Mouse (Mus musculus) hindlimb bud, embryonic 11.5 days (tissue): ENCODE results near the gene Egr4.

Source experiments
- DNase-seq: peaks from one replicate; pipeline ENCODE4 v3.0.0-alpha.2; 2012; ENCODE audit warnings: low read depth, low spot score; ENCODE audit errors: extremely low spot score

The Egr4 gene

DNA sequence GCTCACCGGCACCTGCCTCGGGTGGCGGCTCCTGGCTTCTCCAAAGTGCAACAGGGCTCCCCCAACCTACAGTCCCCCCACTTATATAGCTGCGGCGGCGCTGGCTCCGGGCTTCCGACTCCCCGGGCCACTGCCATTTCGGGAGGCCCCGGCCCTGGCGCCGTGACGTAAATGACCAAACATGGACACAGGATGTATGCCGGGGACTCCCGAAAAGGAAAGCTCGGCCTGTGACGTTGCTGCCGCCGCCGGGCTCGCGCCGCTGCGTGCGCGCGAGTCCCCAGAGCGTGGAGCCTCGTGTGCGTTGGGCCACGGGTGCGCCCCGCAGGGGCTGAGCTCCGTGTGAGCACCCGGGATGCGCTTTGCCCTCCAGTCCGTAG is at the start of gene Egr4:
TSS of gene Egr4 (minus strand) at position 59 of the 380 bp plus-strand sequence.
- DNase-seq, result no peak

DNA sequence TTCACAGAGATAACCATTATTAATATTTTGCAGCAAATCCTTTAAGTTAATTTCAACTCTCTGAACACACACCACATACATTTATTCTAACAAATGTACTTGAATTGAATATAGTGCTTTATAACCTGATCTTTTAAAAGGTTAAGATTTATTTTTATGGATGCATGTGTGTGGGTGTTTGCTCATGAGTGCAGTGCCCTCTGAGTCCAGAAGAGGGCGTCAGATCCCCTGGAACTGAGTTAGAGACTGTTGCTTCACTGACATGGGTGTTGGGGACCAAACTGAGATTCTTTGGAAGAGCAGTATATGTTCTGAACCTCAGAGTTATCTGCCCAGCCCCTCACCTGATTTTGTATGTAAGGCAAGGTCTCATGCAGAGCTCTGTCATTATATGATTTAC is 49.0 kb upstream of the Egr4 start:
- DNase-seq, result no peak

DNA sequence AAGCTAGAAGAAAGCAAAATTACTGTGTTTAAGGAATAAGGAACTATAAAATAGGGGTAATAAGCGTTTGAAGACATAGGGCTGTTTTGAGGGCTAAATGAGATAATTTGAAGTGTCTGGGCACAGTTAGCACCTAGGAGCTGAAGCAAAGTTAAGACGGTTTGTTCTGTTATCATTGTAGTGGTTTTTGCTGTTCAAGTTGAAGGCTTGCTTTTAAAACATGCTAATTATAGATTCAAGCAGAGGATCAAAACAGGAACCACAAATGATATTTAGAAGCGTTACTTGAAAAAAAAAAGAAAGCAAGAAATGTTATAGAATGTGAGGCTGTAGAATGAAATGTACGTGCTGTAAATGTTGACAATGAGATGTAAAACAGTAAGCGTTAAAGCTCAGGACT is 34.3 kb upstream of the Egr4 start:
- DNase-seq, result no peak

DNA sequence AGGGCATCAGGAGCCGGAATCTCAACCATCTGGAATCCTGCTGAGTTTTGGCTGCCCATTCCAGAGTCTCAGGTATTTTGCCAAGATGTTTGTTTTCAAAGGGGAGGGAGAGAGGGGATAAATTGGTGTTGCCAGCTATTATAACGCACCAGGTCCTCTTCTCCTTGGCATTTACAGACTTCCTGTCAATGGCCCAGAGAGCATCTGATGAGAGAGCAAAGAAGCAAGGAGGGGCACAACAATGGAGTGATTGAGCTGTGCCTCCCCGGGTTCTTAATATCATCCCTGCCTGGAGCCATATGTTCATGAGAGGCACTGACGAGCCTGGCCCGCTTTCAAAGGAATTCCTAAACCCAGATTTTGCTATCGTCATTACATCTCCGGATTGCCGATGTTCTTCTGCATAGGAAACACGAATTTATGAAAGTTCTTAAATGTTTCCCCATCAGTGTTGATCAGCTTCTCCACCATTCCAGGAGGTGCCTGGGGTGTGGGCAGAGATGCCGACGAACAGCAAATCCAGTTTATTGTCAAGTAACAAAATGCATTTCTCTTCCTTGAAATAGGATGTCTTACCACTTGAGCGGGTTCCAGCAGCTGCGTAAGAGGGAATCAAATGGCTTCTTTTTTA is 31.0 kb upstream of the Egr4 start:
- DNase-seq, result no peak

DNA sequence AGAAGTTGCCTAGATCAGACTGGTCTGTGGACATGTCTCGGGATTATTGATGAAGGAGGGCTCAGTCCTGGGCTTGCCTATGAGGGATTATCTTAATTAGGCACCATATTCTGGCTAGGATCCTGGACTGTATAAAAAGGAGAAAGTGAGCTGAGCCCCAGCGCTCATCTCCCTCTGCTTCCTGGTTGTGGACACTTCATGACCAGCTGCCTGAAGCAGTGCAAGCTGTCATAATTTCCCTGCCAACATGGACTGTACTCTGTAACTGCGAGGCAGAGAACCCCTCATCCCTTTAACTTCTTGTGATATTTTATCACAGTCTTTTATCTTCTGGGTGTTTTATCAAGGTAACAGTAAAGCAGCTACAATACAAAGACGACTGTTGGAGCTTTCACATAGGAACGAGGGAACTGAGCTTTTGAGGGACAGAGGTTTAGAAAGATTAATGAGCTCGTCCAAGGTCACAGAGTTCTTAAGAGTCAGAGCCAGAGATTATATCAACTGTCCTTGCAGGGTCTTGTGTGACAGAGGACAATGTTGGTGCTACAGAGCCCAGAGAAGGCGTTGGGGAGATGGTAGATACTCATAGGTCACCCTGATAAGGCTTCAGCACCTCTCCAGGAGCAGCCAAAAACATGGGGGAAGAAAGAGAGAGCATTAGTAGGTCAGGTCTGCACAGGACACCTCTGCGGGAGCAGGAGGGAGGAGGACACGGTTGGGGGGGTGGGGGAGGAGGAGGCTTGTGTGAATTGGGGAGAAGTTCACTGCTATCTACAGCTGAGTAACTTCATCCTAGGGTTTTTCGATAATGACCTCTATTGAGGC is 30.2 kb upstream of the Egr4 start:
- no peak for DNase-seq

DNA sequence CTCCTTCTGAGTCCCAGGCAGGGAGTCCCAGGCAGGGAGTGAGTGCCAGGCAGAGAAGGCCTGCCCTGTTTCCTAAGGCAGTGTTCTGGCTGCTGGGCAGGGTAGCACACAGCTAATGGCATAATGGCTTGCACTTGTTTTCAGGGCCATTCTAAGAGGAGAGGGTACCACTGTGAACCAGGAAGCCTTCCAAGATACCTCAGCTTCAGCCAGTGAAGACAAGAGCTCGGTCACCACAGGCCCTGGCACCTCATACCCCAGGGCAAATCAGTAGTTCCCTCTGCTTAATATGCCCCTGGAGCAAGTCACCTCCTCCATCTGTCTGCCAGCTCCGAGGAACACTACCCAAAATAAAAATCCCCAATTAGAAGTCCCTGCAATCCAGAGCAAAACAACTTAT is 9.4 kb upstream of the Egr4 start:
- DNase-seq, result no peak

DNA sequence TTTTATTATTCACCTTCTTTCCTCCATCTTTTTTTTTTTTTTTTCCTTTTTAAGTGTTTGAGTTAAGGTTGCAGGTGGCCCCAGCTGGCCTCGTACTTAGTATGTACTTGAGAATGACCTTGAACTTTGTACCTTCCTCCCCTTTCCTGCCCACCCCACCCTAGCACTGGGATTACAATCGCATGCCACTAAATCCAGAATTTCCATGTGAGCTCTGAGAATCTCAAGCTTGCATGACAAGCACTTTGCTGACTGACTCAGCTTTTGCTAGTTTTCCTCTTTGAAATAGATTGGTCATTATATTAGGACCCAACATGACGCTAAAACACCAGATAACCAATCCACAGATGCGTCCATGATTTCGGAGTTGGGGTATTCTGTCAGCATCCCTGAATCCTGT is 8.6 kb upstream of the Egr4 start:
- DNase-seq, result no peak

DNA sequence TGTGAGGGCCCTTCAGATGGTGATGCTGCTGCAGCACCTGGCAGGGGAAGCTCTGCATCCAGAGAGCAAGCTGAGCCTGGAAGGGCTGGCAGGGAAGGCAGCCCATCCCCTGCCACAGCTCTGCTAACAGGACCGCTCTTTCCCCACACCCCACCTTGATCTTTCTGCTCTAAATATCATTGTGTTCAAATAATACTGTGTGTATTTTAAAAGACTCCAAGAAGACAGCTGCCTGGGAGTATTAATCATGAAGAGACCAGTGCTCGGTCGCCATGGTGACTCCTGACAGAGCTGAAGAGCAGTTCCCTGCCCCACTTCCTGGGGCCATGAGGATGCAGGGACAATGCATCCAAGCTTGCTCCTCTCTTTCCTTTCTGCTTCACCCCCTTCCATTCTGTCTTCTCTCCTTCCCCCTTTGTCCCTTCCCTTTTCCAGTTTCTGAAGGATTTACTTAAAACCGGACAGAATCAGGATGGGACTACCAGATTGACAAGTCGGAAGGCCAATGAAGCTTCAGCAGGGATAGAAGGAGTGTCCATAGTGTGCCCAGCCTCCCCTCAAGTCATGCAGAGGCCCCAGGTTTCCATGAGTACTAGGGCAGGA is 4.8 kb upstream of the Egr4 start:
- DNase-seq, result no peak

DNA sequence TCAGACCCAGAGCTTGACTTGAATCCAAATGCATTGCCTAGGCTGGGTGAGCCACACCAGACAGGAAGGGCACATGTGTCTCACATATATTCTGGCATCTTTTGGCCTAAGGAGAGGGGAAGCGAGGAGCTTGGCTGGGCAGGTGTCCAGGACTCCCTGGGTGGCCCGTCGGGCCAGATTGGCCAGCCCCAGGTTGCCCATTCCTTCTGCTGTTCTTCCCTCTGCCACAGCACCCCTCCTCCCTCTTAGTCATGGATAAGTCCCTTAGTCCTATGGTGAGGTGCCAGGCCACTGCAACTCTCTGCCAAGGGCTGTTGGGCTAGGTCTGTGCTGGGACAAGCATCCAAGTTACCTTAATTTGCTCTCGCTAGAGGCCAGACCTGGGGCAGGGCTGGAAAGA is 2.6 kb upstream of the Egr4 start:
- no peak for DNase-seq

DNA sequence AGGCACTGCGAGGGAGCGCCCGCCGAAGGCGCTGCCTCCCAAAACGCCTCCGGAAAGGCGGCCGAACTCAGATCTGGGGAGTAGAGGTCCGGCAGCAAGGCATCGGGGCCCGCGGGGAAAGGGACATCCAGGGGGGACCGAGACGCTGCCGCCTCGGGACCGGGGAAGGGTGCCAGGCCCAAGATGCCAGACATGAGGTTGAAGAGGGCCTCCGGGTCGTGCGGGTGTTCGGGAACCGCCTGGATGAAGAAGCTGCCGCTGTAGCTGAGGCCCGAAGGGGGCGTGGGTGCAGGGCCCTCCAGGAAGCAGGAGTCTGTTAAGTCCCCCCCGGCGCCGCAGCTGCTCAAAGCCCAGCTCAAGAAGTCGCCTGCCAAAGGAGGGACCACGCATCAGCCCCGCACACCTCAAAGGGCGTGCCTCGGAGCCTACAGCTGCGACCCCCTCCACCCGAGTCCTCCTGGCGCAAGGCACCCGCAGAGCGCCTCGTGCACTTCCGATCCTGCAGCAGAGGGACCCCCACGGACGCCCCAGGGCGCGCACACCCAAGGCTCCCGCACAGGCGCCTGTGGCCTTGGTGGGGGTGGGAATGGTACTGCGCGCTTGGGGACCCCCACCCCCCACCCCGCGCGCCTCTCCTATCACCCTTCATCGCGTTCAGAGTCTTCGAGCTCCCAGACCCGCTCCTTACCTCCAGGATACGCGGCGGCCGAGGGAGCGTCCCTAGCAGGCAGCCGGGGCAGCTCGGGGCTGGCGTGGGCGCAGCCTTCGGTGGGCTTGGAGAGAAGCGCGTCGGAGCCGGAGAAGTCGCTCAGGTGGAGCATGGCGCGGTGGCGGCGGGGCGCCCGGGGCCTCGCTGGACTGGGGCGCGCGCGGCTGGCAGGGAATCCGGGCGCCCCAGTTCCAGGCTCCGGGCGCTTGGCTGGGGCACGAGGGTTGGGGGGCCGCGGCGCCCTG is 535 bp downstream of the Egr4 start:
- no peak for DNase-seq

DNA sequence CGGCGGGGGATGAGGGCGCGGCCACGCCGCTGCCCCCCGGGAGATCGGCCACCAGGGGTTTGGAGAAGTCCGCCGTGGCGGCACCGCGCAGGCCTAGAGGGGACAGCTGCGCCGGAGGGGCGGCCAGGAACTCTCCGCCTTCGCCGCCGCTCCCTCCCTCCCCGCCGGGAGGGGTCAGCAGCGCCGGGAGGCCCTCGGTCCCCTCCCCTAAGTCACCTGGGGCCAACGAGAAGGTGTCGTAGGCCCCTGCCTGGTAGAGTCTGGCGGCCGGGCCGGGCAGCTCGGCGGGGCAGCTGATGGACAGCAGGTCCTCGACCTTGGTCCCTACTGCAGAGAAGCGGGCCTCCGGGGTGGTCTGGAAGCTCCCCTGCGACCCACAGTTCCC is 1.3 kb downstream of the Egr4 start:
- DNase-seq, result no peak

DNA sequence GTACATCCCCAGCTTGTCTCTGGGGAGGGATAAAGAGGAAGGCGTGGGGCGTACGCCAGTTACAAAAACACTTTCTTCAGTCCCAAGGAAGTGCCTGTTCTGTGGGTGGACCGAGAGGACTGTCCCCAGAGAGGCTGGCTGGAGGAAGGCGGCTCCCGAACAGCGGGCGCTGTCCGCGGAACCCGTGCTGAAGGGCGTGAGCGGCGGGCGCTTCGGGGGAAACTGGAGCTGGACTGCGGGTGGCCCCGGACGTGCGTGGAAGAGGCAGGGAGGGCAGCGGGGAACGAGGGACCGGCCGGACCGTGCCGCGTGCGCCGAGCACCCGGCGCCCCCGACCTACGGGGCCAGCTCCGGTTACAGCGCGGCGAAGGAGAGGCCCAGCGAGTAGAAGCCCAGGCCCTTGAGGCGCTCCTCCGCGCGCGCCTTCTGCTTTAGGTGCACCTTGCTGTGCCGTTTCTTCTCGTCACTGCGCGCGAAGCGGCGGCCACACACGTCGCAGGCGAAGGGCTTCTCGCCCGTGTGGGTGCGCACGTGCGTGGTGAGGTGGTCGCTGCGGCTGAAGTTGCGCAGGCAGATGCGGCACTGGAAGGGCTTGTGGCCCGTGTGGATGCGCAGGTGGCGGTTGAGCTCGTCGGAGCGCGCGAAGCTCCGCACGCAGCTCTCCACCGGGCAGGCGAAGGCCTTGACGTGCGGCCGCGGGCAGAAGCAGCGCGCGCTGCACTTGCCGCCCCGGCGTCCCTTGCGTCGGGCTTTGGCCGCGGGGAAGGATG is 1.9 kb downstream of the Egr4 start:
- DNase-seq, result no peak

DNA sequence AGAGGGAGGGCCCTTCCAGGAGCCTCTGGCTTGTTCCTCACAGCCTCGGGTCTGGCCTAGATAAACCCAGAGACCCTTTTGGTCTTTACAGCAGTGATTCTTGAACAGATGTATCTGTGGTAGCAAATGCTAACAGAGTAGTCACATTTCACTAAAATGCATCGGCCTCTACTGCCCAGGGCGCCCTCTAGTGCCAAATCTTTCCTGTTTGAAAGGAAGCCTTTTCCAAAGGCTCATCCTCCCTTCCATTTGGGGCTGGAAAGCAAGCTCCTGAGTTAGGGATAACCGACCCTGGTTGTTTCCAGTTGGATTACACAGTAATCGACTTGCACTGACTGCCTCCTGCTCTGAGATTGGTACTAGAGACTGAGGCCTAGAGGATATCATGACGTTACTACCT is 2.9 kb downstream of the Egr4 start:
- DNase-seq, result no peak

DNA sequence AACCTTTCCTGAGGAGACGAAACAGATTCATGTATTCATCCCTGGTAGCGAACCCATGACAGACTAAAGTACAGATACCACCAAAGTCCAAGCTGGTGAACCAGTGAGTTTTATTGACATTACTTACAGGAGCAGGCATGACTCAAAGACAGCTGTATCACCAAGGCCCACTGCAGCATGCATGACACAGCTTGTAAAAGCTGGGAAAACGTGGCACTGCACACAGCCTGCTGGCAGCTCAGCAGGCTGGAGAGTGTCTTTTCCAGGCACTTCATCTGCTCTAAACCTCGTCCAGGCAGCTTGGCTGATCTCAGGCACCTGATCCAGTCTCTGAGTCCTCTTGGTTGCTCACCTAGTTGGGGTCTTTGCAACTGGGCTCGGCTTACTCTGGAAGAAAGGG is 4.8 kb downstream of the Egr4 start:
- no peak for DNase-seq

DNA sequence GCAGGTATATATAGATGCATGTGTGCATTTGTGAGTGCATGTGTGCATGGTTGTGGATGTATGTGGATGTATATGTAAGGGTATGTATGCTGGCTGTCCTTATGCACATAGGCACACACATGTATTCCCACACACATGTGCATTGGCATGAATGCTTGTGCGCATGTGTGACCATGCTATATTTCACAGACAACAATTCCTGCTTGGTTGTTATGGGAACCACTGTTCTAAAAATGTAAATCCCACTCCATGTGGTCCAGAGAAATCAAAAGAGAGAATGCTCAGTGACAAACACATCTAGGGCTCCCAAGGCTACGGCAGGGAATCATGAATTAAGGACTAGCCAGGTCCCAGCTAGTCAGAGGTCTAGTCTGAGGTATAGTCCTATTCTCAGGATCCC is 8.5 kb downstream of the Egr4 start:
- DNase-seq, result no peak

DNA sequence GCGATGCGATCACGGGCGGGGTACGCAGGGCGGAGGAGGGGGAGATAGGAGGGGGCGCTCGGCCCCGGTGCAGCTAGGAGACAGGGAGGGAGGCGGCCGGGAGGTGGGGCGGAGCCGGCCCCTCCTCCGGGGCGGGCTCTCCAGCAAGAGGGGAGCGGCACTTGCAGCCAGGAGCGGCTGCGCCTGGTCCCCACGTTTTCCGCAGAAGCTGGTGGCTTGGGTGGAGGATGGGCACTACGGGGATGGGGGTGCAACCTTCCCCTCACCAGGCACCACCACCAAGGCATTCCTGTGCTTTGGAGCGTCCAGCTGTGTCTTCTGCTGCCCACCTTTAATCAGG is 10.5 kb downstream of the Egr4 start, which contains the start of gene Fbxo41:
TSS of gene Fbxo41 (minus strand) at position 84 of the 340 bp plus-strand sequence.
- DNase-seq, result no peak

DNA sequence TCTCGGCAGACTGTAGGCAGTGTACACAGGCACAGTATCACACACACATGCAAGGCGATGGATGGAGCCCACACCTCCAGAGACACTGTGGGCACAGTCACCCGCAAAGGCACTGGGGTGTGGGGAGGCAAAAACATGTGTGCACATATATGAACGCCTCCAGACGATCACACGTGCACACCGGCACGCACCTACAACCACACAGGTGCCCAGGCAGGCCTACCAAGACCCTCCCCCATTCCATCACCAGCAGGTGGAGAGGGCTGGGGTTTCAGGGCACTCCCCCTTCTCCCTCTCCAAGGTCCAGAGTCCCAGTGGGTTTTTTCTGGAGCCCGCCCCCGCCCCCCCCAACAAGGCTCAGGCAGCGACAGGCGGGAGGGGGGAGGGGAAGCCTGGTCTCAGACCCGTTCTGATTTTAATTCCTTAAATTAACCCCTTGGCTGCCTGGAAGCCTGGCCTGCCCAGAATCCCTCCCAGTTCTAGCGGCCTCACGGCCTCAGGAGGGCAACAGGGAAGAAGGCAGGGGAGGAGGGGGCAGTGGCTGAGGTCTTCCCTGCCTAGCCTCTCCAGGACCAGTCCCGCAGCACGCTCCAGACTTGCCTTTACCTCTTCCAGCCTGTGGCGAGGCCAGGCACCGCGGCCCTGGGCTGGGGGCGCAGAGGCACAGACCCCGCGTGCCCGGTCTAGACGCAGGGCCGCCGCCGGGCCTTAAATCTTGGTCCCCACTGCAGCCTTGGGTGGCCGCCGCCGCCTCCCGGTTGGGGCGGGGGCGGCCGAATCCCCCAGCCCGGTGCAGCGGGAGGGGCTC is 11.1 kb downstream of the Egr4 start:
- no peak for DNase-seq

DNA sequence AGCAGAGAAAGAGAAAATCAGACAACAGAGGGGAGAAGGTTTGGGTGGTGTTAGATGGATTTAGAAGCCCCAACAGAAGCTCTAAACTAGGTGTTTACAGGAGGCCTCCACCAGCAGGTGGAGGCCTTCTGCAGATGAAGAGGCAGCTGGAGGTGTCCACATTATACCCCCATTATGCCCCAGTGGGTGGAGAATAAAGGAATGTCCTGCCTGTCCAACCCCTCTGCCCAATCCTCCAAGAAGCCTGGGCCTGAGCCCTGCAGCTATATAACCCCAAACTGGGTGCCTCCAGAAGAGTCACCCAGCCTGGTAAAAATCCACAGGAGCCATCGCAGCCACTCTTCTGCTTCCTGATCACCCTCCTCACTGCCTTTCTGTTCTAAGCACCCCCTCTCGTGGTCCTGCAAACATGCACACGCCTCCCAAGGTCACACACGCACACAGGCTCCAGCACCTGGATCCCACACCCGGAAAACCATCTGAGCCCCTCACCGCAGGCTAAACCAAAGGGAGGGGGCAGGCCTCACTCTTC is 11.8 kb downstream of the Egr4 start:
- DNase-seq, result no peak

DNA sequence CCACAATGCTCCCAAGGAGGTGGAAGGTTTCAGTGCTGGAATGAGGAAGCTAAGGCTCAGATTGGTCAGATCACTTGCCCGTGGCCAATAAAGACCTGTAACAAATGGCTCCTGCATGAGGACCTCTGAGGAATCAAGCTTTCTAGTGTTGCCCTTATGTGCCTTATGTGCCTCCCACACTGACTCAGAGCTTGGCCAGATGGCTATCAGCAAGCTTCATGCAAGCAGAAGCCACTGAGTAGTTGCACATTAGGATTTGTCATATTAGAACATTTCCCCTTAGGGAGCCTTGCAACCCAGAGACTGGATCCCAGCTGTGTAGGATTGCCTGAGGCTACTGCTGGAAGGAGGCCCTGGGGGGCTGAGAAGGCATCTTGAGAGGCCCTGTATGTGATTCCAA is 13.0 kb downstream of the Egr4 start:
- no peak for DNase-seq

DNA sequence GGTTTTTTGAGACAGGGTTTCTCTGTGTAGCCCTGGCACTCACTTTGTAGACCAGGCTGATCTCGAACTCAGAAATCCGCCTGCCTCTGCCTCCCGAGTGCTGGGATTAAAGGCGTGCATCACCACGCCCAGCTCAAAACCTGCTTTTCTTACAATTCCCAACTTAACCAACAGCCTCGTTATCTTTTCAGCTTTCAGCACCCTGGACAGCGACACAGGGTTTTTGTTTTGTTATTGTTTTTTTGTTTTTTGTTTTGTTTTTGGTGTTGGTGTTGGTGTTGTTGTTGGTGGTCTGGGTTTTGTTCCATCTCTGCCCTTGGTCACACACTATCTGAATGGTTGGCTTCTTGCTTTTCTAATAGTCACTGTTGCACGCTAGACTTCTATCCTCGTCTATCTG is 15.2 kb downstream of the Egr4 start:
- no peak for DNase-seq
